Mouse (Mus musculus) G1E (cell line): ENCODE measurements at regions not wholly inside any gene's neighbourhood (a gene's known extent, or its start where the extent isn't known, plus 50 kb on each side); places are given as distances from the start of the nearest gene placed in this dataset.

Experiments
- CTCF ChIP-seq: IDR thresholded peaks from 2 replicates; pipeline ENCODE4 v1.5.1; 2012; ENCODE audit warnings: low read depth, low read length, inconsistent platforms, mixed read lengths
- GATA1 ChIP-seq: IDR thresholded peaks from 2 replicates; pipeline ENCODE4 v1.6.1; 2012; ENCODE audit warnings: borderline replicate concordance, low read length, inconsistent platforms, mixed read lengths

DNA sequence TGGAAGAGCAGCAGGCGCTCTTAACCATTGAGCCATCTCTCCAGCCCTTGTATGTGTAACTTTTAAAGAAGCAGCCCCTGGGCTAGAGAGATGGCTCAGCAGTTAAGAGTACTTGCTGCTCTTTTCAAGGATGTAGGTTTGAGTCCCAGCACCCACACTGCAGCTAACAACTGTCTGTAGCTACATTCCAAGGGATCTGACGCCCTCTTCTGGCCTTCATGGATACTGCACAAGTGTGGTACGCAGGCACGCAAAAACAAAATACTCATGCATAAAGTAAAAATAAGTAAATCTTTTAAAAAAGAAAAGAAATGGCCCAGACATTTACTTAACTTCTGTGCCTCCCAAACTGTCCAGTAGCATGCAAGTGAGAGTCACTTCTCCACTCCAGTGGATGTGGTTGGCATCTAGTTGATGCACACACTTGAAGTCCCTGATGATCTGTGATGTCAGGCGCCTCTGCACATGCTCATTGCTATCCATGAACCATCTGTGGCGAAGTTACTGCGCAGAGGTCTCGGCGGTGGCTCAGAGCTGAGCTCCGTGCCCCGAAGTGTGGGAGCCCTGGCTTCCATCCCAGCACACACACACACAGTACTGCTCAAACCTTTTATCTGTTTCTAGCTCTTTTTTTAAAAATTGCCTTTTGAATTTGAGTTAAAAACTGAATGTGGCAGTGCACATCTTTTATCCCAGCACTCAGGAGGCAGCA is 59.0 kb upstream of the Nkx1-1 start:
- TF ChIP-seq CTCF (no peak), GATA1 (no peak)
